Mouse (Mus musculus) embryonic stem cell, embryonic (primary cell): Measurements from ENCODE around the gene Mitf.

Experiments used
- CTCF ChIA-PET, 4 experiments: fragments of 300-600 bp in 2 of 4; fragments of 350-600 bp in 2 of 4; sonication (Branson Sonifier 250); formaldehyde crosslinking; loops; one replicate each; lab custom pipeline; 2022; ENCODE audit warnings: inconsistent platforms in 2 of 4; lab: Charles Lee
- POLR2A ChIA-PET, 4 experiments: fragments of 300-600 bp in 2 of 4; fragments of 350-600 bp in 2 of 4; sonication (Branson Sonifier 250); formaldehyde crosslinking; loops; one replicate each; lab custom pipeline; 2022; ENCODE audit warnings: antibody characterized with exemption in 4 of 4, inconsistent platforms in 1 of 4; lab: Charles Lee

The Mitf gene

DNA sequence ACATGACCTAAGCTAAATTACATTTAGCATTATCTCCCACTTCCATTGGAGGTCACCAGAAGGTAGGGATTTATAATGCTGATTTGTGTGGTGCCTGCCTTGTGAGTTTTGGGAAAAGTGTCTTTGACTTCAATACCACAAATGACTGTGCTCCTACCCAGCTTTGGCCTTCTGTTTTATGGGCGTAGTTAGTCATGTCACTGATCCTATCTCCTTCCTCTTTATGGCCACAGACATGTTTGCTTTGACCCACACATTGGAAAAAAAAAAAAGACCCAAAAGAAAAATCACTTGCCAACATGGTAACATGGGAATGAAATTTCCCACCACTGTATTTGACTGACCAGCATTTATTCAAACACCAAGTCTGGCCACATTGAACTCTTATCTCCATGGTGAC is 95.4 kb downstream of the Mitf start:
- CTCF ChIA-PET: no interaction called here
- POLR2A ChIA-PET: no interaction called here

- ChIA-PET POLR2A (interaction anchor here in 1 of 4 experiments (0.5 to 1.1 kb wide), 2 partner anchors 11 to 37 kb away, joined by 3 read pairs; no protein-coding TSS in a partner anchor), CTCF (no interaction called here)
Observed at GRCm38 (mm10) chr6:97914768-97915167, 107.9 kb downstream of the Mitf start.

- POLR2A ChIA-PET: interaction anchor here in 1 of 4 experiments (1.3 kb wide), 1 partner anchor 49 kb away, joined by 3 read pairs; no protein-coding TSS in a partner anchor
- CTCF ChIA-PET: interaction anchor here in 1 of 4 experiments (0.7 kb wide), 1 partner anchor 56 kb away, joined by 3 read pairs; no protein-coding TSS in a partner anchor
Observed at GRCm38 (mm10) chr6:97916386-97916903, 109.6 kb downstream of the Mitf start.

DNA sequence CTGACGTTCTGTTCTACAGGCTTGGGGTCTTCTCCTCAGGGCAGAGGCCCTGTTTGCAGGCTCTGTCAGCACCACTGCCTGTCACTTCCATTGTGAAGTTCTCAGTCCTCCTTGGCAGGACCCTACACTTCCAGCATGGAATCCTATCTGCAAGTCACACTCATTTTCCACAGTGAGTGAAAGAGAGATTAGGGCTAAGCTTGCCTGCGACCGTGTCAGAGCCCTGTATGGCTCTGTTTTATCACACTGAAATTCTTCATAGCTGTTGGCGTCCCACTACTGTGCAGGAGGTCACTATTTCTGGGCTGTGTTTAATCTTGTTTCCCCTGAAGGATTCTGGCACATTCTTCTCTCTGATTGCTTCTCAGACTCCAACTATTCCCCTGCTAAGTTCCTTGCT is 111.2 kb downstream of the Mitf start:
- ChIA-PET CTCF (interaction anchor here in 1 of 4 experiments (1.0 kb wide), 1 partner anchor 14 kb away, joined by 3 read pairs; no protein-coding TSS in a partner anchor), POLR2A (interaction anchor here in 1 of 4 experiments (1.5 kb wide), 1 partner anchor 12 kb away, joined by 5 read pairs; no protein-coding TSS in a partner anchor)

- ChIA-PET POLR2A (interaction anchor here in 1 of 4 experiments (0.7 to 1.5 kb wide), 2 partner anchors 11 to 33 kb away, joined by 3 to 5 read pairs; no protein-coding TSS in a partner anchor), CTCF (interaction anchor here in 1 of 4 experiments (1.0 kb wide), 1 partner anchor 13 kb away, joined by 3 read pairs; no protein-coding TSS in a partner anchor)
Observed at GRCm38 (mm10) chr6:97918481-97918880, 111.6 kb downstream of the Mitf start.

GRCm38 (mm10) chr6:97919287-97919686 is 112.4 kb downstream of the Mitf start:
- CTCF ChIA-PET: no interaction called here
- POLR2A ChIA-PET: interaction anchor here in 1 of 4 experiments (0.7 to 1.5 kb wide), 2 partner anchors 10 to 32 kb away, joined by 3 to 5 read pairs; no protein-coding TSS in a partner anchor

DNA sequence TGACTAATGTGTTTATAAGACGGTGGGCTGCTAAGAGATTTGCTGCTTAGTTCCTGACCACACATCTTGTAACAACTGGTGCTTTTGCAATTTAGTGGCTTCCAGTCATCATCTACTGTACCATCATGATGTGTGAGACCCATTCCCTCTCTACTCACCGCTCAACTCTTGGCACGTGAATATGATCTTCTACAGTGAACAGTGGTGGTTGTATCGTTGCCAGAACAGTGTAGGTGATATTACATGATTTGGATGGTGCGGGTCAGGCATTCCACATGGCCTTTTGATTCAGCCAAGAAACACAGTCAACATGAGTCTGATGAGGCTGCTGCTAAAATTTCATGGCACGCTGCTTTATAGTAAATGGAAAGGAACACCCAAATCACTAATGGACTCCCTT is 114.7 kb downstream of the Mitf start:
- POLR2A ChIA-PET: no interaction called here
- CTCF ChIA-PET: no interaction called here

DNA sequence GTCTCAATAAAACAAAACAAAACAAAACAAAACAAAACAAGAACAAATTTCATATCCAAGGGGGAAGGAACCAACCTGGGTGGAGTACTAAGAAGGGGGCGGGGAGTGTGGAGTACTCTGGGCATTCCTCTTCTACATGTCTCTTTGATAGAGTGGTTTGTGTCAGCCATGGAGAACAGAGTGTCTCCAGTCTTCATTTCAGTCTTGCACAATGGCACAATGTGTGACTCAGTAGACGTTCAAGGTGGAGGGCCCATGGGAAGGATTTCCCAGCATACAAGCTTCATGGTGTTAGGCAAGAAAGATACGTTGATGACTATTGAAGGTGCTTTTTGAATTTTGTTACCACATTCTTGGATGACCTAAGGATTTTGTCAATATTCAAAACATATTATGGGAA is 117.4 kb downstream of the Mitf start:
- POLR2A ChIA-PET: interaction anchor here in 1 of 4 experiments (1.1 kb wide), 1 partner anchor 9 kb away, joined by 5 read pairs; no protein-coding TSS in a partner anchor
- CTCF ChIA-PET: no interaction called here

DNA sequence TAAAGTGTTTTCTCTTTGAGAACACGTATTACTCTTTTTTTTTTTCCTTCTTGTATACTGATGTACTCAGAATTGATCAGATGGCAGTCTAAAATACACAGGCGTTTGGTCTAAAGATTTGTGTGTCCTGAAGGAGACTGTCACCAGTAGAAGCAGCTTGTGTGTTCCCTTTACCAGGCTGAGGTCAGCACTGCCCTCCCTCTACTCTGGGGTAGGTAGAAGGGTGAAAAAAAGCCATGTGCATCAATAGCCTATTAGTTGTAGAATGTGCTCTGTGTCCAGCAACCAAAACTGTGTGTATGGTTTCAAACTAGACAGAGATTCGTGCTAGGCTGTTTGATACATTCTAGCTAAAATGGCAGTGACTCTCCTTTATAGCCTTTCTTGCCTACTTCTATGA is 122.2 kb downstream of the Mitf start:
- CTCF ChIA-PET: no interaction called here
- POLR2A ChIA-PET: interaction anchor here in 2 of 4 experiments (0.9 to 1.2 kb wide), 2 partner anchors 12 to 28 kb away, joined by 3 to 4 read pairs; no protein-coding TSS in a partner anchor

- CTCF ChIA-PET: no interaction called here
- POLR2A ChIA-PET: interaction anchor here in 2 of 4 experiments (0.9 to 1.2 kb wide), 3 partner anchors 11 to 27 kb away, joined by 3 to 5 read pairs (median 4); no protein-coding TSS in a partner anchor
Observed at GRCm38 (mm10) chr6:97929466-97929865, 122.6 kb downstream of the Mitf start.

DNA sequence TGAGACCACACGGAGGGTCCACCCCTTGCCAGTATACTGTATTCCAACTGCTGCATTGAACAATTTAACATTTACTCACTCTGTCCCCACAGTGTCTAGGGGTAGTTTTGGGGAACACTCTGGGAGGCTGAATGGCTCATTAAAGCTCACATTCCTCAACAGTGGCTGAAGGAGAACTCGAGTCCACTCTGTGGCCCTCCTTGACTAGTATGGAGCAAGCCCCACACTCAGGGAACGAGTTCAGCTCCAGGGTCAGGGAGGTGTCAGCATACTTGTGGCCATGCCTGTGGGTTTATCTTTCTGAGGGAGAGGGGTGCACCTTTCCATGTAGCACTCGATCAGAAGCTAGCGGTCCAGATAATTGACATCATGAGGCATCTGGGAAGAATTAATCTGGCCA is 130.3 kb downstream of the Mitf start:
- ChIA-PET POLR2A (interaction anchor here in 2 of 4 experiments (0.6 to 1.7 kb wide), 4 partner anchors 9 to 25 kb away, joined by 3 to 5 read pairs (median 4); no protein-coding TSS in a partner anchor), CTCF (no interaction called here)

GRCm38 (mm10) chr6:97937897-97938614 is 131.2 kb downstream of the Mitf start:
- ChIA-PET POLR2A (interaction anchor here in 2 of 4 experiments (0.5 to 1.7 kb wide), 6 partner anchors 13 to 1791 kb away, joined by 3 to 5 read pairs (median 4); no protein-coding TSS in a partner anchor), CTCF (interaction anchor here in 1 of 4 experiments (0.6 kb wide), 1 partner anchor 59 kb away, joined by 3 read pairs; no protein-coding TSS in a partner anchor)

- ChIA-PET POLR2A (interaction anchor here in 2 of 4 experiments (0.6 to 1.5 kb wide), 3 partner anchors 11 to 196 kb away, joined by 4 to 5 read pairs (median 4); no protein-coding TSS in a partner anchor), CTCF (no interaction called here)
Observed at GRCm38 (mm10) chr6:97940916-97941315, 134.1 kb downstream of the Mitf start.

GRCm38 (mm10) chr6:97950033-97950881 is 143.4 kb downstream of the Mitf start:
- CTCF ChIA-PET: no interaction called here
- POLR2A ChIA-PET: interaction anchor here in 2 of 4 experiments (1.4 to 4.2 kb wide), 4 partner anchors 11 to 14 kb away, joined by 5 to 32 read pairs (median 14); no protein-coding TSS in a partner anchor

DNA sequence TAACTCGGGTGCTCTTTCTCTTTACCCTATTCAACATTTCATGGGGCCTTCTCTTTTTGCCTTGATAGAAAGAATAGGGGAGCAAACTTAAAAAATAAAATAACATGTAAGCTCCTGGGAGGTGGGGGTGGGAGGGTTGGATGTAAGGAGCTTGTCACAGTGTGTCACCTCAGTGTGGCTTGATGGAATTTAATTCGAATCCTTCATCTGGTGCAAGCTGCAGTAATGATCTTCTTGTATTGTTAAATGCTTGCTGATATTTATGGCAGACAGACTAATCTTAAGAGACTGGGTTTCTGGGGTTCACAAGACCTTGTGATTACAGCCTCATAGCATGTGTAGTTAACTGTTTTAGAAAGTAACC is 144.0 kb downstream of the Mitf start:
- CTCF ChIA-PET: no interaction called here
- POLR2A ChIA-PET: interaction anchor here in 3 of 4 experiments (0.9 to 4.2 kb wide), 6 partner anchors 10 to 18 kb away, joined by 3 to 32 read pairs (median 12); no protein-coding TSS in a partner anchor

DNA sequence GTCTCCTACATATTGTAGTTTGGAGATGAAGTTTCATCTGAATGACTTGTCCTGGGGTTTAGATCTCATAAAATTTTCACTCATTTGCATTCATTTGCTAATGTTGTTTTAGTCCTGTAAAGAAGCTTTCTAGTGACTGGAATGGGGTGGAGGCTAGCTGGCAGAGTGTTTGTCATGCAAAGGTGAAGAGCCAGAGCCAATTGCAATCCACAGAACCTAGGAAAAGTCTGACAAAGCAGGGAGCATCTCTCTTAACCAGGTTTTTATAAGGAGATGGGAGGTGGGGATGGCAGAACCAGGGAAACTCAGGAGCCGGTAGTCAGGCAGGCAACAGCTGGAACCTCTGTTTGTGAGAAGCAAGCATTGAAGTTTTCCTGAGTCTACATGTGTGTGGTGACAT is 144.9 kb downstream of the Mitf start:
- POLR2A ChIA-PET: interaction anchor here in 3 of 4 experiments (0.6 to 4.2 kb wide), 15 partner anchors 9 to 338 kb away, joined by 3 to 32 read pairs (median 3); partner anchors contain the start of gene Mitf (in 1 of the 3)
- CTCF ChIA-PET: interaction anchor here in 1 of 4 experiments (0.5 kb wide), 1 partner anchor 18 kb away, joined by 3 read pairs; no protein-coding TSS in a partner anchor

GRCm38 (mm10) chr6:97952845-97953244 is 146.0 kb downstream of the Mitf start:
- CTCF ChIA-PET: no interaction called here
- POLR2A ChIA-PET: interaction anchor here in 3 of 4 experiments (1.0 to 4.2 kb wide), 8 partner anchors 8 to 50 kb away, joined by 3 to 32 read pairs (median 8); no protein-coding TSS in a partner anchor

GRCm38 (mm10) chr6:97956121-97956520 is 149.3 kb downstream of the Mitf start:
- ChIA-PET POLR2A (interaction anchor here in 2 of 4 experiments (0.5 to 2.0 kb wide), 11 partner anchors 9 to 746 kb away, joined by 3 to 7 read pairs (median 3); partner anchors contain the start of genes Arl6ip5 (in 1 of the 2) and Mitf (in 1 of the 2)), CTCF (interaction anchor here in 1 of 4 experiments (1.2 kb wide), 1 partner anchor 24 kb away, joined by 3 read pairs; no protein-coding TSS in a partner anchor)
